Mouse (Mus musculus) CH12F3 (cell line): ENCODE data around the gene Auh.

ENCODE experiments used
- in situ Hi-C: fragments of 300-500 bp; cut with MboI; formaldehyde crosslinking; loops from 2 replicates; pipeline ENCODE4 v1.14.3; 2020; ENCODE audit warnings: low sequenced_read_pairs

The Auh gene

DNA sequence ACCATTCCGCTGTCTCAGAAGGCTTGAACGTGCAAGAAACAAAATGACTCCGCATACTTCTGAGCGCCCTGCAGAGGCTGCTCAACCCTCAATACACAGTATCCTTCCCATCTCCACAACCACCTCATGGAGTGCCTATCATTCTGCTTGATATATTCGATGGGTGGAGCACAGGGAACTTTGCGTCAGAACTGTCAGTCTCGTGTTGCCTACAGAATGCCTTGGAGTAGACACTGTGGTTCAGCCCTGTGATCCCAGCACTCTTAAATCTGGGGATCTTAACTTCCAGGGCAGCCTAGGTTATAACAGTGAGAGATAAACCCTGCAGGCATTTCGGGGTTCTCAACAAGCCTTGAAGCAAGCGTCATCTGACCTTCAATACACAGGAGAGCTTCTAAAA is 1.1 kb downstream of the Auh start:
- in situ Hi-C loops = no loop called here

GRCm38 (mm10) chr13:52924457-52924856 is 5.0 kb downstream of the Auh start:
- in situ Hi-C loops = no loop called here

- in situ Hi-C loops = no loop called here
Measured at GRCm38 (mm10) chr13:52921966-52922365, 7.5 kb downstream of the Auh start.

GRCm38 (mm10) chr13:52921065-52921825 is 8.2 kb downstream of the Auh start:
- in situ Hi-C loops = no loop called here

DNA sequence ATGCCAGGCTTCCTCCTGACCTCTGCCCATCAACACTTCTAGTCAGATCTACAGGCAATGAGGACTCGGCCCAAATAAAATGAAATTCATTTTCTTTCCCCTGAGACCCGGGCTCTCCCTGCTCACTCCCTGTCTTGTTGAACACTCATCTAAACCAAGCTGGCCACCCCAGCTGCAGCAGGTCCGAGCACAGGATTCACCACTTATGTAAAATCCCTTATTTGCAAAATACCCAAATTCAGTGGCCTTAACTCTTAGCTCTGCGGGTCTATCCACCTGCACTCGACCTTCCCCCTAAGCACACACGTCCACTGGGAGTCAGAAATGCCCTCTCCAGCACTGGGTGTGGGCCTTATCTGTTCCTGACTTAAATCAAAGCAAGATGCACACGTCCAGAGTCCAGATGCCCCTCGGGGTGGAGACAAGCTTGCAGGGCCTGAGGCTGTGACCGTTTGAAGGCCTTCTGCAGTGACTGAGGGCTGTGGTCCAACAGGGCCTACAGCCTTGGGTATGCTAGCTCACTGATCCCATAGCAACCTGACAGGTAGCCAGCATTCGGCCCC is 9.6 kb downstream of the Auh start:
- in situ Hi-C loops = no loop called here

DNA sequence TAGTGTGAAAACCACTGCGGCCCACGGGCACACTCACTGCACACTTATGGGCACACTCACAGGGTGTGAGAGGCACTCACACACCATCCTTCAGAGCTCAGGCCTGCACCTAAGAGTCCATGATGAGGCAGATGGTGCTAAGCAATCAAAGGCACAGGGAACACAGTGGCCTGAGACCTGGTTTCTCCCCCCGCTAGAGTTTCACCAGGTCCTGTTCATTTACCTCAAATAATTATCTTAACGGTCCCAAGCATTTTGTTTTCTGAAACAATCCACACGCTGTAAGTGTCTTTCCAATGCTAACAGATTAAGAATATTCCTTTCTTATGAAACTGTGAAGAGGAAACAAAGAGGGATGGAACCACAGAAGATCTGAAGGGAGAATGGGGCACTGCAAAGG is 11.1 kb downstream of the Auh start:
- in situ Hi-C loops = no loop called here

DNA sequence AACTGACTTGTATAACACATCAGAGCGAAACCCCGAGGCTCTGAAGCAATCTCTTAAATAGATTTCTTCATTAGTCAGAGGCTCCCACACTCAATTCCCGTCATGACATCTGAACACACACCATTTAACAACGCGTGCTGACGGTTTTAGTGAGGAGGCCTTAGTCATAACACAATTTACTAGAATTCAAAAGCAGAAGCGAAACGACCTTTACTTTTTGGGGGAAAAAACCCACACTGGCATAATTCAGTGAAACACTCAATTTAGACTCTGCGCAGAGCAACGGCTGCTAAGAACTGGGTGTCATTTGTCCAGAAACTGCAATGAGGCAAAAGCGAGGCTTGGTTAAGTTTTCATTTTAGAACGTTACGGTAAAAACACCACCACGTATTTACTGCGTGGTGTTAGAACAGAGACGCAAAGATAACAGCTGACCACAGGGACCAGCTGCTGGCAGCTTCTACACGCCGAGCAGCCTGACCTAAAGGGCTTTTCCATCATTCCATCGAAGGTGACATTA is 14.8 kb downstream of the Auh start:
- in situ Hi-C loops = no loop called here

GRCm38 (mm10) chr13:52913926-52914325 is 15.6 kb downstream of the Auh start:
- in situ Hi-C loops = no loop called here

- in situ Hi-C loops = no loop called here
Measured at GRCm38 (mm10) chr13:52912495-52912894, 17.0 kb downstream of the Auh start.

DNA sequence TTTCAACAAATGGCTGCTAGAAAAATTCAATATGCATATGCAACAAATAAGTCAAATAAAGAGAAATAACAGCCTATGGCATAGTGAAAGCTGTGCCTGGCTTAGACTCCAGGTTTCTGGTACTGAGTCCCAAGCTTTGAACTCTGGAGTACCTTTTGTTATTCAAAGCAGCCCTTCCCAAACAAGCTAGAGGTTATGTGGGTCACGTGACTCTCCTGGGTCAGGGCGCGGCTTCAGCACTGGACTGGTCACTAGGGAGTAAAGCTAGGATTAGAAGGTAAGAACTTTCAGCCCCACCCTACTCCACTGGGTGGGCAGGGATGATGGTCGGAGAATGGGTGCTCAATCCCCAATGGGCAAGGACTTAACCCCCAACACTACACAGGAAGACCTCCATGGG is 18.2 kb downstream of the Auh start:
- in situ Hi-C loops = no loop called here

DNA sequence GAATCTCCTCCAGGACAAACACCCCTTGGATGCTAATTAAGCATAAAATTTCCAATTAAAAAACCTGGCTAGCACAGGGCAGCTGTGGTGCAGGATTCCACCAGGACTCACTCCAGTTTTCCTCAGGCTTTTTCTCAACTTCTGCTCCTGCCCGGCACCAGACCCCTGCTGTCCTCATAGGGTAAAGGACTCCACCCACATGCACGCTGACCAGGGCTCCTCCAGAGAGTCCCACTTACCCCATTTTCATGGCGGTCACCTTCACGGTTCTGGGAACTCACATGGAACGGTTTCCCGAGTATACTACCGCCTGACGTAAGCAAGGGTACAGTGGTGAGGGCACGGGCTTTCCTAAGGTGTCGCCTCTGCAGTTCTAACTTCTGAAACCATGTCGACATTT is 23.2 kb downstream of the Auh start:
- in situ Hi-C loops = no loop called here

- in situ Hi-C loops = no loop called here
Measured at GRCm38 (mm10) chr13:52904175-52904574, 25.3 kb downstream of the Auh start.

DNA sequence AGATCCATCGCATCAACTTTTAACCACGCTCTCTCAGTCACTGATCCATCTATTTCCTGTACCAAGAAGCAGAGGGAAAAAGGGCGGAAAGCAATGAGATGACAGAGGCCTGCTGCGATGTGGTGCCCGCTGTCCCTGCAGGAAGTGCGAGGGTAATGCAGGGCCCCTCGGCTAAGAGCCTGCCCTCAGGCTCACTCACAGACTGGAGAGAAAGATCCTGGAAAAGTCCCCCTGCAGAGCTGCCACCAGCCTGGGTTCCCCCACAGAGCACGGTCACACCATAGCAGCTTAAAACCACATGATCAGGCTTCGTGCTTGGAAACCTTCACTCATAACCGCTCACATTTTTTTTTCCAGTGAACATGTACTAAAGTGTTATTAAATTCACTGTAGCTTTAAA is 25.7 kb downstream of the Auh start:
- in situ Hi-C loops = no loop called here

DNA sequence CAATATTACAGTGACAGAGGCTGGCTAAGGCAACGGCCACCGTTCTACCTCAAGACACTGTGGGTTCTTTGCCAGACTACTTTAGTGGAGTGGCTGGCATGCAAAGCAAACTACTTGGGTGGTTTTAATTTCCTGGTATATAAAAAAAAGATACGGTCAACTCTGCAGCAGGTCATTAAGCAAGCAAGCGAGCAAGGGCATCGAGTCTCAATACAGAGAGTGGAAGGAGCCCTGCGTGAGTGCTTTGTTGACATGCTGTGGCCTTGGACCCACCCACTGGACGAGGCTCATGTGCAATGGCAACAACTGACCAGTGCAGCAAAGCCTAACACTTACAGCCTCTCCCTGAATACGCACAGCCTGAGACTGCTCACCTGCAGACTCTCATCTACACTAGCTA is 27.0 kb downstream of the Auh start:
- in situ Hi-C loops = no loop called here

DNA sequence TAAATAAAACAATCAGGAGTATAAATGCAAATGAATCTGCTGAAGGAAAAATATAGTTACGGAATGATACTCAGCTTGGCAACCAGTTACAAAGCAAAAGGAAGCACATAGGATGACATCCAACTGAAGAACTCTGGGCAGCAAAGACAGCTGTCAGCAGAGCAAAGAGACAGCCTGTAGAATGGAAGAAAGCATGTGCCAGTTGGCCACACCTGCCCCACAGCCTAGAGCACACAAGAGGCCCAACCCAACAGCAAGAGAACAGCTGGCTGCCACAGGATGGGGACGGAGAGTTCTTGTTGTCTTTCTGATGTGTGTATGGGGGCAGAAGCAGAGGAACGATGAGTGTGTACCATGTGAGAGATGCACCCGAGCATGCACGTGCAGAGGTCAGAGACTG is 29.8 kb downstream of the Auh start:
- in situ Hi-C loops = no loop called here

- in situ Hi-C loops = no loop called here
Measured at GRCm38 (mm10) chr13:52897806-52898205, 31.7 kb downstream of the Auh start.

DNA sequence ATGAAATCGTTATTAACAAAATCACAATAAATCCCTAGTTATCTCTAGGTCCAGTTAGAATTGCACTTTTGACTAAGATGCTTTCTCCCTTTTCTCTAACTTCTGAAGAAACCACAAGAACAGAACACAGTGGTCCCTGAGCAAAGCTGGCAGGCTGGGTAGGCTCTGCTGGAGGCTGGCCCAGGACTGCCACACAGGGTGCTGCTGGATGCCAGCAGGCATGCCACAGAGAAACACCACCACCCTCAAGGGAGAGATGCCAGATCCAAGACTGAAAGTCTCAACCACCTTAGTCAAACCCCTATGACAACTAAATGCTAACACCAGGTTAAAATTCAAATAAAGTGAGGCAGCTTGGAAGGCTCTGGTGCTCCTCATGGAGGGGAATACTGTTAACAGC is 36.7 kb downstream of the Auh start:
- in situ Hi-C loops = no loop called here

- in situ Hi-C loops = no loop called here
Measured at GRCm38 (mm10) chr13:52892065-52892503, 37.4 kb downstream of the Auh start.

- in situ Hi-C loops = no loop called here
Measured at GRCm38 (mm10) chr13:52890313-52890712, 39.2 kb downstream of the Auh start.

- in situ Hi-C loops = no loop called here
Measured at GRCm38 (mm10) chr13:52886779-52887178, 42.7 kb downstream of the Auh start.

- in situ Hi-C loops = no loop called here
Measured at GRCm38 (mm10) chr13:52883960-52884326, 45.5 kb downstream of the Auh start.

DNA sequence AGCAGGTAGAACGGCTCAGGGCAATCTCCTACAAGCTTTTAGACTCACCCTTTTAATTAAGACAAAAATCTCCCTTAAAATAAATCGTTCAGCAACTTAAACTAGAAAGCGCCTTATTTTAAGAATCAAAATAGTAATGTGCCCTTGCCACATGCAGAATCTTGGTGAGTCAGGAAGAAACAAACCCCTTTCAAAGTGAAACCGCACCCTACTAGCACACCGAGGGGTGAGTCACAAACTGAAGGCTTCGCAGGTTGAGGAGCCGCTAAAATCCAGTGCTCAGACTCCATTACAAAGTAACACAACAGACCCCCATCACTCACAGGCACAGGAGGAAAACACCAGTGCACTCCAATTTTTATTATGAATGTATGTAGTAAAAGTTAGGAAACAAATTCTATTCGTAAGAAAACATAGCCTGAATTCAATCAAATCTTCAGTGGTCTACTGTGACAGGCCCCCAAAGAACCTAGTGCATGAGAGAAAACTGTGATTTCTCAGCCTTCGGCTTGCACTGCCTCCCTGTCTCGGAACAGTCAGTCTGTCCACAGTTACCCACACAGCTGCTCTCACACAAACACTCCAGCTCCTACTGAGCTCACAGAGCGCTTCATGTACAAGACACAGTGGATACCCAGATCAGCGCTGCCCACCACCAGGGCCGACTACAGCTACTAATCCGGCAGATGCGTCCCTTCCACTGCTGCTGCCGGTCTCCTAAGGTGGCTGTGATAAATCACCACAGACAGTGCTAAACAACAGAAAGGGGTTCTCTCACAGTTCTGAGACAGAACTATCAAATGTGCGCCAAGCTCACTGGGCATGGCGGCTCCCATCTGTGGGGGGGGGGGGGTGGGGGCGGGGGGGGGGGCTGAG is 46.2 kb downstream of the Auh start:
- in situ Hi-C loops = no loop called here
